Mouse (Mus musculus): ENCODE results near the gene Tpd52l2.

- no peak for TF ChIP-seq CTCF (IDR thresholded peaks at IDR 0.05; ENCODE audit: control insufficient read depth, insufficient read depth, insufficient read length)
- no peak for TF ChIP-seq MYOD1 (IDR thresholded peaks at IDR 0.05; ENCODE audit: control insufficient read depth, insufficient read length, low read depth)
Observed at GRCm38 (mm10) chr2:181522811-181523210, 25.9 kb downstream of the Tpd52l2 start.
